Mouse (Mus musculus) kidney, embryonic 14.5 days (tissue): Measurements from ENCODE around the gene B3gntl1. TPM values are rescaled to one million over a fixed set of nuclear protein-coding genes. Genes with fewer than 3 reads are reported as not detected.
A peak's percentile ranks its signal among the peaks of the same experiment; 100 is the strongest.

Experiments
- ATAC-seq: fragments of 200-750 bp; cut with Nextera tagmentation; 2 replicates; pipeline ENCODE4 v1.8.0; 2017; ENCODE audit warnings: moderate number of reproducible peaks, mild to moderate bottlenecking, moderate TSS enrichment, moderate library complexity; ENCODE audit not compliant: low FRiP score, low TSS enrichment
- H3K27ac ChIP-seq: fragments of 300-500 bp; sonication (generic); 2 replicates; pipeline ENCODE4 v1.5.1; 2014; ENCODE audit warnings: low read depth, mild to moderate bottlenecking, low read length, moderate library complexity, mixed read lengths
- H3K27me3 ChIP-seq: fragments of 300-500 bp; sonication (generic); 2 replicates; pipeline ENCODE4 v1.6.1; 2014; ENCODE audit warnings: mild to moderate bottlenecking, low read length; ENCODE audit not compliant: control insufficient read depth, insufficient read depth
- H3K36me3 ChIP-seq: fragments of 300-500 bp; sonication (generic); 2 replicates; pipeline ENCODE4 v1.6.1; 2014; ENCODE audit warnings: low read length, mixed read lengths; ENCODE audit not compliant: control insufficient read depth, insufficient read depth
- H3K4me1 ChIP-seq: fragments of 300-500 bp; sonication (generic); 2 replicates; pipeline ENCODE4 v1.6.1; 2014; ENCODE audit warnings: low read length, mixed read lengths; ENCODE audit not compliant: control insufficient read depth, insufficient read depth
- H3K4me2 ChIP-seq: fragments of 300-500 bp; sonication (generic); replicated peaks from 2 replicates; pipeline ENCODE4 v1.6.1; 2014; ENCODE audit warnings: low read depth, mild to moderate bottlenecking, low read length
- H3K4me3 ChIP-seq: fragments of 300-500 bp; sonication (generic); 2 replicates; pipeline ENCODE4 v1.5.1; 2014; ENCODE audit warnings: mild to moderate bottlenecking, low read length
- H3K9ac ChIP-seq: fragments of 300-500 bp; sonication (generic); 2 replicates; pipeline ENCODE4 v1.6.1; 2014; ENCODE audit warnings: low read depth, mild to moderate bottlenecking, low read length, moderate library complexity
- H3K9me3 ChIP-seq: fragments of 300-500 bp; sonication (generic); 2 replicates; pipeline ENCODE4 v1.6.1; 2016; ENCODE audit warnings: low read length; ENCODE audit not compliant: control insufficient read depth
- WGBS: fragments of 180-500 bp; shearing (Covaris S2); extraction: QIAGEN DNeasy Blood & Tissue Kit; methylation state at CpG from one replicate; pipeline ENCODE4 v1.1.7; 2014; 5-methylcytosine and 5-hydroxymethylcytosine counted together
- polyA plus RNA-seq: library from polyadenylated mRNA; unstranded; fragments of >200 nt; fragmentation: Nextera tagmentation; extraction: Ambion mirVana; gene quantifications from 2 replicates; pipeline ENCODE4 v1.2.1, GENCODE M21; 2014

Gene B3gntl1
- polyA plus RNA-seq, 1 experiment from 2014 or later, result 7.6 TPM

DNA sequence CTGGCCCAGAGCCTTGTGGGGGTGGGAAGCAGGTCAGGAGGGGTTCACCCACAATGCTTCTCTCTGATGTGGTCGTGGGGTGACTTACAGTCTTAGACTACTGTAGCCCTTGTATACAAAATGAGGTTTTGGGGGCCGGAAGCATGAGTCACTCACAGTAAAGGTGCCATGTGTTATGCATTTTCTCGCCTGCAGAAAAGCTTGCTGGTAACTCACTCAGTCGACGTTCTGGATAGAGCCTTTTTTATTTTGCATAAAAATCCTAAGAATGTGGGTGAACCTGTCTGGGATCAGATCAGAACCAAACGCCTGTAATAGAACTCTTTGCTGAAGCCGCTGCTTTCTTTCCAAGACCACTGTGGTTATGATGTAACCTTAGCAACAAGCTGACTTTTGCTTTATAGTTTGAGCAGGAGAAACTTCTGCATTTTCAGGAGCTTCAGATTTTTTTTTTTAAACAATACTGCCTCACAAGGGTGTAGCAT lies 33.6 kb upstream of the B3gntl1 start:
- Histone ChIP-seq H3K4me3 (no peak overlapping the region), H3K27ac (no peak overlapping the region), H3K36me3 (no peaks in the 10 kb centered on the region), H3K9ac (no peak overlapping the region), H3K27me3 (peaks cover 20% of the 10 kb centered on the region), H3K4me1 (peaks cover 12% of the 10 kb centered on the region; the same call in 1 of the 2 replicates), H3K9me3 (no peaks in the 10 kb centered on the region), H3K4me2 (no peak overlapping the region)
- ATAC-seq, result no peak
- 32% methylated on average over 7 of the region's 7 CpGs for WGBS

DNA sequence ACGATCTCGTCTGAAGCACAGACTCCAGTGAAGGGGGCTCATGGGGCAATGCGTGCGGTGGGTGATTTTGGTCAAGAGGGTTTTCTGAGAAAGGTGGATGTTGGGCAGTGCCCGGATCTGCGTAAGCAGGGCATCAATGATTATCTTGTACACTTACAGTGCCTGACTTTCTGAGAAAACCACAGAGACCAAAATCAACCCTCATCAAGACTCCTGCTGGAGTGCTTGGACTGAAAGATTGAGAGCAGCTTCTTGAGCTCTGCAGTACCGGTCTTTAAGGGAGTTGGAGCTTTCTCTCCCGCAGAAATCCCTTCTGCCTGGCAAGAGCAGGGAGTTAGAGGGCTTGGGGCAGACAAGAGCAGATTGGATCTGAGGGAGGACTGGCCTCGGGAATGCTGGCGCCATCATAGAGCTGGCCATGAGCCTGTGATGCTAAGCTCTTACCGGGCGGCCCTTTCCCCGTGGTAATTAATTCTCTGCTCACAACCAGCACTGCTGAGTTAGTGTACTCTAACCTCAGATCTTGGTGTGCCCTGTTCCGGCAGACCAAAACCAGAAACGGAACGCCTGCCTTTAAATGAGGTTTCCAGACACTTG lies 30.8 kb upstream of the B3gntl1 start:
- no peak for ATAC-seq
- Histone ChIP-seq H3K9ac (peak overlapping the region; percentile 72), H3K4me3 (peak overlapping the region; percentile 74), H3K27ac (no peak overlapping the region), H3K36me3 (no peaks in the 10 kb centered on the region), H3K4me2 (peak overlapping the region; percentile 97), H3K9me3 (no peaks in the 10 kb centered on the region), H3K4me1 (peaks cover 12% of the 10 kb centered on the region; the same call in 1 of the 2 replicates), H3K27me3 (peaks cover 20% of the 10 kb centered on the region)
- 15% methylated on average over 16 of the region's 16 CpGs for WGBS

DNA sequence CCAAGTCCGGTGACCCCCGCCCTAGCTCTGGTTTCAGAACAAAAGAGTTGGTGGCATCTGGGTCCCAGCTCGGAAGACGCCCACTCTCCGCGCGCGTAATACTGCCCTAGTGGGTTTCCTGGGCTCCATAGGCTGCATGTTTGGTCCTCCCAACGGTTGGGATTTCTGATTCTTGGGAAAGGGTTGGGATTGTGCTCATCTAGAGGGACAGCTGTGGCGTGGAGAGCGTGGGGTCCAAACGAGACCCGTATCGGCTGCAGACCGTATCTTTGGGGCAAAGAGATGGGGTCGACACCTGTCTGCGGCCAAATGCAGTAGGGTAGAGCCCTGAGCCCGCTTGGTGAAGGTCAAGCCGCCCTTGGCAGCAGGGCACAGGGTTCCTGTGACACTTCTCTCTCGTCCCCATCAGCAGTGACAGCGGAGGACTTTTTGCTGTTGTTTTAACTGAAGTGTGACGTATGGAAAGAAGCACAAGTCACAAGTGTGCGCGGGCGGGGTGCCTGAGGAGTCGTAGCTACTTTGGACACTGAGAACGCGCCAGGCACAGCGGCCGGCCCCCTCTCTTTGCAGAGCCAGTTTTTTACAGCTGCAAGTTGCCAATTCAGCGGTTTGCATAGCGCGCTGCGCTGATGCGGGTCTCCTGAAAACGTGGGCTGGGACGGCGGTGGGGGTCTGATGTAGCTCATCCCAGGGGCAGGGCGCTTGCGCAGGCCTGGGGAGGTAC lies 30.1 kb upstream of the B3gntl1 start:
- Histone ChIP-seq H3K9me3 (no peaks in the 10 kb centered on the region), H3K36me3 (no peaks in the 10 kb centered on the region), H3K4me2 (peak overlapping the region; percentile 97), H3K4me1 (peaks cover 12% of the 10 kb centered on the region; the same call in 1 of the 2 replicates), H3K27ac (0 out of 2 replicates have a peak overlapping the region, but pooled peaks have one; percentile 10), H3K4me3 (peak overlapping the region; percentile 74), H3K27me3 (peaks cover 18% of the 10 kb centered on the region), H3K9ac (peak overlapping the region; percentile 72)
- ATAC-seq, result peak; percentile 3; the same call in 1 of the 2 replicates
- under 1% methylated on average over 40 of the region's 40 CpGs for WGBS

DNA sequence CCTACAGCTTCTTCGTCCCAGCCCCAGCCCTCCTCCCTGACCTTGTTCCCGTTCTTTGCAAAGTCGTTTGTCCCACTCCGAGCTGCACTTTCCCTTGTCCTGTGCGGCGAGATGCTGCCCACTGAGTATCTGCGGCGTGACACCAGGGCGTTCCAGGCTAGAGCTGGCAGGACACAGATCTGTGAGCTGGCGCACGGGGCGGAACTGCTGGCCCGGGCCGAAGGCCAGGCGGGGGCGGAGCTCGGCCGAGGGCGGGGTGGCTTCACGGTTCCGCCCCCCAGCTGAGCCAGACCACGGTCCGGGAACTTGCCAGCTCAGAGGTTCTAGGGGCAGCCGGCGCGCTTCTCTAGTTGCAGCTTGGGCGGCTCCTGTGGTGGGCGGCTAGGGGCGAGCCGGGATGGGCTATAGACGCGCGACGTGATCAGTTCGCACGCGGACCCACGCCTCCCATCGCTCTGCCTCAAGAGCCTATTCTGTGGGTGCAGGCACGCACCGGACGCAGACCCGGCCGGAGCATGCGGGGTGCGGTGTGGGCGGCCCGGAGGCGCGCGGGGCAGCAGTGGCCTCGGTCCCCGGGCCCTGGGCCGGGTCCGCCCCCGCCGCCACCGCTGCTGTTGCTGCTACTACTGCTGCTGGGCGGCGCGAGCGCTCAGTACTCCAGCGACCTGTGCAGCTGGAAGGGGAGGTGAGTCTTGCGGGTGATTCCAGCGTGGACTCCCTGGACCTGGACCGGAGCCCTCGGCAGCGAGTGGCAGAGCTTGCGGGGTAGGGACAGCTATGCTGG lies 29.4 kb upstream of the B3gntl1 start:
- no peaks in the 10 kb centered on the region for H3K36me3 ChIP-seq
- H3K27me3 ChIP-seq, result peaks cover 17% of the 10 kb centered on the region
- WGBS, result under 1% methylated on average over 53 of the region's 69 CpGs
- peak overlapping the region; percentile 72 for H3K9ac ChIP-seq
- peak; percentile 97 for ATAC-seq
- no peaks in the 10 kb centered on the region for H3K9me3 ChIP-seq
- peak overlapping the region; percentile 97 for H3K4me2 ChIP-seq
- H3K4me3 ChIP-seq, result peak overlapping the region; percentile 74
- peak overlapping the region; percentile 10; the same call in 1 of the 2 replicates for H3K27ac ChIP-seq
- H3K4me1 ChIP-seq, result peaks cover 12% of the 10 kb centered on the region; the same call in 1 of the 2 replicates

DNA sequence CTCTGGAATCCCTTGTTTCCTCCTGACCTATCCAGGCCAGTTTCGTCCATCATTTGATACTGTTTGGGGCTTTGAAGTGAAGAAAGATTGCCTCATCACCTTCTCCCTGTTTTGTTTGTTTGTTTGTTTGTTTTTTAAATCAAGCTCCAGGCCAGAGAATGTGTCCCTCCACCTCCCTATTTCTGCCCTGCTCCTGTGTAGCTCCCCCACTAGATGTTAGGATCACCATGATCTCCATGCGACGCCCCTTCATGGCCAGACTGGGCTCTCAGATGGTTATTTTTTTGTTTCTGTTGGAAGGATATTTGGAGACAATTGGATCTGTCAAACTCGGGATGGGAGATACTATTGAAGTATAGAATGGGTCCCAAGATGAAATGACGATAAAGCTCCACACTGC lies 28.3 kb upstream of the B3gntl1 start, which contains the start of gene Metrnl:
TSS of gene Metrnl (plus strand) at position 301 of the 400 bp plus-strand sequence.
- Histone ChIP-seq H3K4me3 (peak within 1 kb of the TSS; percentile 74), H3K9me3 (no peaks in the 10 kb centered on the region), H3K27me3 (peaks cover 17% of the 10 kb centered on the region), H3K9ac (peak within 1 kb of the TSS; percentile 72), H3K27ac (peak within 1 kb of the TSS; percentile 10; the same call in 1 of the 2 replicates), H3K36me3 (no peaks in the 10 kb centered on the region), H3K4me2 (peak within 1 kb of the TSS; percentile 97), H3K4me1 (peaks cover 12% of the 10 kb centered on the region; the same call in 1 of the 2 replicates)
- WGBS, result 90% methylated on average over 5 of the region's 5 CpGs
- no peak for ATAC-seq

DNA sequence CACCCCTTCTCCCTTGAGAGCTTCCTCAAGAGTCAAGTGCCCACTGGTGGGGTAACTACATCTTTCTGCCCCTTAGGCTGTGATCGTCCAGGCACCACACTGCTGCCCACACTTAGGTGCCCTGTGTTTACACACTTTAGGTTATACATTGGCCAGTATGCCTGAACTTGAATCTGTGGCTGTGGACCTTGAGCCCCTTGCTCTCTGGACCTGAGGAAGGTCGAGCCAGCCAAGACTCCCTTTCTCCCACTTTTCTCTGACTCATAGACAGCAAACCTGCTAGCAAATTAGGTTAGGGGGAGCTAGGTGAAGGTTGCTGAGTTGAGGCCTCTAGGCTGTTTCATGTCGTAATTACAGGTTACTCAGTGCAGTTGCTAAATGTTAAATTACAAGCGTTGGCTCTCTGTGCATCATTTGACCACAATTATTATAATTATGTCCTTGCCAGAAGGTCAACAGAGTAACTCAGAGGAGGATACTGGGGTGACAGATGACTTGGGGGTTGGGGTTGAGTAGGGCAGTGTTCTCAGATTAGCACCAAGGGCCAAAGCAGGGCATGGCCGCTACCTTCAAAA lies 25.5 kb upstream of the B3gntl1 start:
- Histone ChIP-seq H3K4me3 (no peak overlapping the region), H3K4me1 (peaks cover 4% of the 10 kb centered on the region; the same call in 1 of the 2 replicates), H3K4me2 (no peak overlapping the region), H3K36me3 (no peaks in the 10 kb centered on the region), H3K9me3 (no peaks in the 10 kb centered on the region), H3K27me3 (peaks cover 5% of the 10 kb centered on the region; the same call in 1 of the 2 replicates), H3K27ac (no peak overlapping the region), H3K9ac (no peak overlapping the region)
- no peak for ATAC-seq
- WGBS, result 89% methylated on average over 5 of the region's 5 CpGs

DNA sequence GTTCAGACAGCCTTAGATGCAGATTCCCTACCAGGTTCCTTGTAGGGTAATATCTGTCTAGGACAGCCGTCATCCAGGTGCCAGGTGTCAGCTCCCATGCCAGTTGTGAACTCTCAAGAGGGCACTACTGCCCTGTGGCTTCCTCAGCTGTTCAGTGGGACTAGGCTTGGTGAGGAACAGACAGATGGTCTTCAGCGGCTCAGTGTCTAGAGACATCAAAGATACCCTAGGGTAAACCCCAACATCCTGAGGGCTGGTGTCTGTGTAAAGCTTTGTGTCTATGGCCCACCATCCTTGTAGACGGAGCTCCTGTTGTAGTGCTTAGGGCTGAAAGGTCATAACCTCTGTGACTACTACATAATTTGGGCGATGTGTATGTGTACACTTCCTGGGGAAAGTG lies 24.3 kb upstream of the B3gntl1 start:
- no peak overlapping the region for H3K4me2 ChIP-seq

DNA sequence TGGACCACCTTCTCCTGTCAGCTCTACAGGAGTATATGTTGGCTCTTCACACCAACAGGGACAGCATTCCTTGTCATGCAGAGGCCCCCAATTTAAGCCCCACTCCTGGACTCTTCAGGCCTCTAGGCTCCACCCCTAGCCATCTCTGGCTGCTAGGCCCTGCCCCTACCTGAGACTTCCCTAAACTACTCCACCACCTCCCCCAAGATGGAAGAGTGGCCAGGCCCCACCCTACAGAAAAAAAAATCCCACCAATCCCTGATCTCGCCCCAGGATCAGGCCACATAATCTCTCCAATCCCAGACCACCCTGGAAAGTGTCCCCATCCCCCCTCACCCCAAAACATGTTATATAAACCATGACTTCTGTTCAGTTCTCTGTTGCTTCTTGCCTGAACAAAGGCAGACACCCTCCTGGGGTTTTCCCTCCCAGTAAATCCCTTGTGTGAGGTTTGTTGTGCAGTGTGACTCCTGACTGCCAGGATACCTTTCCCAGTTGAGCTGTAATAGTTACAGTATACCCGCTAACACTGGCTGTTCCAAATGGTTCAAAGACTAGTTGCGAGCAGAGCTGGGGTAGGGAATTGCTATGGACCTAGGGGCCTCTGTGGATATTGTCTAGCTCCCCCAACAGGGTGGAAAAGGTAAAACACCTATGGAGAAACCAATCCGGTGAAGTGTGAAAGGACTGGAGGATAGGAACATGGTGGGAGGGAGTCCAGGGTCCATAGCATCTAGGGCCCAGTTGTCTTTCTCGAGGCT lies 22.5 kb upstream of the B3gntl1 start:
- Histone ChIP-seq H3K4me3 (no peak overlapping the region), H3K27me3 (no peaks in the 10 kb centered on the region), H3K9me3 (no peaks in the 10 kb centered on the region), H3K36me3 (no peaks in the 10 kb centered on the region), H3K4me1 (no peaks in the 10 kb centered on the region), H3K4me2 (no peak overlapping the region), H3K27ac (no peak overlapping the region), H3K9ac (no peak overlapping the region)
- 88% methylated on average over 5 of the region's 5 CpGs for WGBS
- no peak for ATAC-seq

More for the DNA sequence above, 24.3 kb upstream of the B3gntl1 start:
- no peak for ATAC-seq
- no peak overlapping the region for H3K27ac ChIP-seq
- H3K9me3 ChIP-seq, result no peaks in the 10 kb centered on the region
- H3K4me1 ChIP-seq, result 0 out of 2 replicates have a peak, but pooled peaks cover 2% of the 10 kb centered on the region
- no peaks in the 10 kb centered on the region for H3K27me3 ChIP-seq
- H3K9ac ChIP-seq, result no peak overlapping the region
- H3K4me3 ChIP-seq, result no peak overlapping the region
- no peaks in the 10 kb centered on the region for H3K36me3 ChIP-seq
- 85% methylated on average over 4 of the region's 4 CpGs for WGBS
